Mouse (Mus musculus): ENCODE data around the gene Arhgef3. TPM values are rescaled to one million over a fixed set of nuclear protein-coding genes. Genes with fewer than 3 reads are reported as not detected.

The Arhgef3 gene
- polyA plus RNA-seq, 1 experiment from 2014 or later, result 13.6 TPM

- H3K4me3 ChIP-seq (replicated peaks), result no peak overlapping the region
Observed at GRCm38 (mm10) chr14:27355937-27356336, 241.2 kb downstream of the Arhgef3 start.

GRCm38 (mm10) chr14:27357139-27357538 lies 242.4 kb downstream of the Arhgef3 start:
- no peak for ATAC-seq (ENCODE audit: low FRiP score)
- Histone ChIP-seq H3K9ac (replicated peaks) (no peak overlapping the region), H3K27ac (replicated peaks) (no peak overlapping the region), H3K36me3 (no peaks in the 10 kb centered on the region), H3K4me1 (peaks cover 10% of the 10 kb centered on the region), H3K27me3 (replicated peaks) (no peaks in the 10 kb centered on the region), H3K4me2 (no peak overlapping the region), H3K9me3 (replicated peaks) (no peaks in the 10 kb centered on the region), H3K4me3 (replicated peaks) (no peak overlapping the region)
- 79% methylated on average over 6 of the region's 6 CpGs for WGBS

More at GRCm38 (mm10) chr14:27355937-27356336, 241.2 kb downstream of the Arhgef3 start:
- H3K9me3 ChIP-seq (replicated peaks), result no peaks in the 10 kb centered on the region
- H3K27me3 ChIP-seq (replicated peaks), result no peaks in the 10 kb centered on the region
- 93% methylated on average over 4 of the region's 4 CpGs for WGBS
- no peak overlapping the region for H3K27ac ChIP-seq (replicated peaks)
- H3K4me2 ChIP-seq, result no peak overlapping the region
- H3K9ac ChIP-seq (replicated peaks), result no peak overlapping the region
- ATAC-seq (ENCODE audit: low FRiP score), result no peak
- peaks cover 8% of the 10 kb centered on the region for H3K4me1 ChIP-seq
- no peaks in the 10 kb centered on the region for H3K36me3 ChIP-seq

DNA sequence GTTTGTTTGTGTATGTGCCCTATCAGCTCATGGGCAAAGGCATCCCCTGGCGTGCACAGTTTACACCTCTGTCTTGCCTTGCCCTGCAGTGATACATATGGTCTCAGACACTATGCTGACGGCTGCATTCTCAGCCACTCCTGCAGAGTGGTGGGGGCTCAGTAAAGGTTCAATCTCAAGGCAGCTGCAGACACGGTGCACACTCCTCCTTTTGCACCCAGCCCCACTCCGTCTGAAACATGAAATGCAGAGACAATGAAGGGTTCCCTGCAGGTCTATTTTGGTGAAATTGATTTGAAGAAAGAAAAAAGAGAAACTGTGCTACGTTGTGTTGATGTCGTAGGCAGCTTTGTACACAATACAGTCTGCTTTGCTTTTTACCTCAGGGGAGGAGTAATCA lies 243.5 kb downstream of the Arhgef3 start:
- H3K4me3 ChIP-seq (replicated peaks), result no peak overlapping the region
- no peaks in the 10 kb centered on the region for H3K36me3 ChIP-seq
- H3K4me2 ChIP-seq, result no peak overlapping the region
- H3K4me1 ChIP-seq, result peaks cover 10% of the 10 kb centered on the region
- no peaks in the 10 kb centered on the region for H3K9me3 ChIP-seq (replicated peaks)
- H3K9ac ChIP-seq (replicated peaks), result no peak overlapping the region
- WGBS, result 48% methylated on average over 6 of the region's 6 CpGs
- H3K27ac ChIP-seq (replicated peaks), result no peak overlapping the region
- no peak for ATAC-seq (ENCODE audit: low FRiP score)
- no peaks in the 10 kb centered on the region for H3K27me3 ChIP-seq (replicated peaks)

DNA sequence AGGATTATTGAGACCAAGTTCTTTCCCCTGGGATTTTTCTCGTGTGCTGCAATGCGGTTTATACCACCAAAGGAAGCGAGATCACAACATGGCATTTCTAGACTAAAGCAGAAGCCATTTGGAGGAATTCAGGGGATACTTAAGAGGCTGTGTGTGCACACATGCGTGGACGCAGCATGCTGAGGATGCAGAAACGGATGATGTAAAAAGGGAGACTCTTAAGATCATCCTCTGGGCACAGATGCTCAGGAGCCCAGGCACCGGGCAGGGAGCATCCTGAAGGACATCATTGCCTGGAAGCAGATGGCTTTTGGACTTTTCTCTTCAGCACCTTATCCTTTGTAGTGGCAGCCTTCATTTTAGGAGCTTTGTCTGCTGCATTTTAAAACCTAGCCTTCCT lies 246.2 kb downstream of the Arhgef3 start:
- Histone ChIP-seq H3K9ac (replicated peaks) (no peak overlapping the region), H3K4me1 (peaks cover 10% of the 10 kb centered on the region), H3K27me3 (replicated peaks) (no peaks in the 10 kb centered on the region), H3K4me3 (replicated peaks) (no peak overlapping the region), H3K9me3 (replicated peaks) (no peaks in the 10 kb centered on the region), H3K36me3 (no peaks in the 10 kb centered on the region), H3K27ac (replicated peaks) (peak overlapping the region; percentile 52), H3K4me2 (peak overlapping the region; percentile 9; the same call in 1 of the 2 replicates)
- 0 out of 2 replicates have a peak, but pooled peaks have one; percentile 45 for ATAC-seq (ENCODE audit: low FRiP score)
- 57% methylated on average over 7 of the region's 7 CpGs for WGBS

DNA sequence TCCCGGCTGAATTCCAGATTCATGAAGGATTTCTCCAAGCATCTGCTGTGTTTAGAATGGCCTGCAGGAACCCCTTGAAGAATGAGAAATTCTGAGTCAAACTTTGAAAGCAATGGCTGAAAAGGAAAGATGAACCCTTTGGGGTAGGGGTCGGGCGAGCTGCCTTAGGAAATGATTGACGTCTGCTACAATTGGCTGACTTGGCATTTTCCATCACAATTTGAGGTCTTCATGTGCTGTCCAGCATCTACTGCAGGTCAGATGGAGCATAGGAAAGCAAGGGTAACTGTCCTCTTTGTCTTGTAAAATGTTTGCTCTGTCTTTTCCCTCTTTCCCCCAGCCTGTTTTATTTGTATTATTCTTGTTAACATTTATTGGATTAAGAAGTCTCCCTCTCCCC lies 246.8 kb downstream of the Arhgef3 start:
- no peak for ATAC-seq (ENCODE audit: low FRiP score)

DNA sequence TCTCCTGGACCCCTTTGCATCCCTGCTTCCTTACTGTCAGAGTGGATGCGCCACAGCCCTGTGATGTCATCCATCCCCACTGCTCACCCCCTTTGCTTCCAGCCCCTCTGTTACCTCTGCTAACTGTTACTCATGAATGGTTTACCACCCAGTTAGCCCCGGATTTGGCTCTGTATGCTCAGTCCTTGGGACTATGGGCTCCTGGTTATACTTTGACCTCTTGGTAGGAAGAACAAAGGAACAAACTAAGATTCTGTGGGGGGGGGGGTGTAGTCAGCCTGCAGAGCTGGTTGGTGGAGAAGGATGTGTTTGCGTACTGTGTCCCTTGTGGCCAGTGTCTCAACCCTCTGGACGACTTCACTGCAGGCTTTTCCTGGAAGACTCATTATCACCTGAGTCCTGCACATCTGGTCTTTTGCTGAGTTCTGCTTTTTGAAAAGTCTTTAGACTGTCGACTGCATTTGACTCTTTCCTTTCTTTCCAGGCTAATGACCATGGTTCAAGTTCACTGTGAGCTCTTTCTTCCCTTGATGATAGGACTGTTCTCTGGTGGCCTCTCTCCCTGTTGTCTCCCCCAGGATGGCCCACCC lies 250.1 kb downstream of the Arhgef3 start:
- Histone ChIP-seq H3K9ac (replicated peaks) (no peak overlapping the region), H3K4me2 (no peak overlapping the region), H3K9me3 (replicated peaks) (no peaks in the 10 kb centered on the region), H3K4me3 (replicated peaks) (no peak overlapping the region), H3K4me1 (peaks cover 16% of the 10 kb centered on the region), H3K27ac (replicated peaks) (no peak overlapping the region), H3K36me3 (no peaks in the 10 kb centered on the region), H3K27me3 (replicated peaks) (no peaks in the 10 kb centered on the region)
- 79% methylated on average over 5 of the region's 5 CpGs for WGBS
- ATAC-seq (ENCODE audit: low FRiP score), result no peak

More for the DNA sequence above, 246.8 kb downstream of the Arhgef3 start:
- no peak overlapping the region for H3K4me3 ChIP-seq (replicated peaks)
- H3K4me2 ChIP-seq, result peak overlapping the region; percentile 9; the same call in 1 of the 2 replicates
- H3K27me3 ChIP-seq (replicated peaks), result no peaks in the 10 kb centered on the region
- no peaks in the 10 kb centered on the region for H3K9me3 ChIP-seq (replicated peaks)
- H3K36me3 ChIP-seq, result no peaks in the 10 kb centered on the region
- H3K4me1 ChIP-seq, result peaks cover 10% of the 10 kb centered on the region
- no peak overlapping the region for H3K9ac ChIP-seq (replicated peaks)
- 69% methylated on average over 4 of the region's 4 CpGs for WGBS
- no peak overlapping the region for H3K27ac ChIP-seq (replicated peaks)

DNA sequence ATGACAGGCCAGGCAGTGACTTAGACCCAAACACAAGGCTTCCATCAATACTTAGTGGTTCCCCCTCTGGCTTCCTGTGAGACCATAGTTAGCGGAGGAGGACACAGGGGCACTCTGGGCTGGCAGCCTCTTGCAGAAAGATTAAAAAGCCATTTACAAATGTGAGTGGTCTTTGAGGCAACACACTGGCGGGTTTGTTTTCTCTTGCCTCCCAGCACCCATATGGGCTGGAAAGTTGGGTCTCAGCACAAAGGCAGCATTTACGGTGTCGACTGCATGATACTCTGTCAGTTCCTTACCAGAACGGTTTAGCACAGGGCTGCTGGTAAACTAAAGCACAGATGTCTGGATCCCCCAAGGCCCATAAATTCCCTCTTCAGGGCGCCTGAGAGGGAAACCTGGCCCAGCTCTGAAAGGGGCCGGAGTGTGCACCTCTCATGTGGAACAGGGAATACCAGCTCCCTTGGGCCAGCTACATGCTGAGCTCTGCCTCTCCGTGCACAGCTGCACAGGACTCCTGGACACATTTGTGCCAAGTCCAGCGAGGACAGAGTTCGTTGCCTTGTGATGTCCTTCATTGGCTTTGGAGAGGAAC lies 252.5 kb downstream of the Arhgef3 start:
- no peaks in the 10 kb centered on the region for H3K27me3 ChIP-seq (replicated peaks)
- H3K27ac ChIP-seq (replicated peaks), result peak overlapping the region; percentile 56
- peak; percentile 38; the same call in 1 of the 2 replicates for ATAC-seq (ENCODE audit: low FRiP score)
- no peaks in the 10 kb centered on the region for H3K9me3 ChIP-seq (replicated peaks)
- no peak overlapping the region for H3K4me3 ChIP-seq (replicated peaks)
- WGBS, result 41% methylated on average over 10 of the region's 10 CpGs
- no peaks in the 10 kb centered on the region for H3K36me3 ChIP-seq
- H3K4me2 ChIP-seq, result no peak overlapping the region; the same call in 1 of the 2 replicates
- H3K4me1 ChIP-seq, result peaks cover 6% of the 10 kb centered on the region
- no peak overlapping the region for H3K9ac ChIP-seq (replicated peaks)

- Histone ChIP-seq H3K9ac (replicated peaks) (no peak overlapping the region), H3K9me3 (replicated peaks) (no peaks in the 10 kb centered on the region), H3K36me3 (no peaks in the 10 kb centered on the region), H3K4me3 (replicated peaks) (no peak overlapping the region), H3K4me1 (peaks cover 6% of the 10 kb centered on the region), H3K27ac (replicated peaks) (no peak overlapping the region), H3K27me3 (replicated peaks) (no peaks in the 10 kb centered on the region), H3K4me2 (no peak overlapping the region)
- WGBS, result 22% methylated on average over 4 of the region's 4 CpGs
- no peak for ATAC-seq (ENCODE audit: low FRiP score)
Observed at GRCm38 (mm10) chr14:27368619-27369018, 253.9 kb downstream of the Arhgef3 start.

DNA sequence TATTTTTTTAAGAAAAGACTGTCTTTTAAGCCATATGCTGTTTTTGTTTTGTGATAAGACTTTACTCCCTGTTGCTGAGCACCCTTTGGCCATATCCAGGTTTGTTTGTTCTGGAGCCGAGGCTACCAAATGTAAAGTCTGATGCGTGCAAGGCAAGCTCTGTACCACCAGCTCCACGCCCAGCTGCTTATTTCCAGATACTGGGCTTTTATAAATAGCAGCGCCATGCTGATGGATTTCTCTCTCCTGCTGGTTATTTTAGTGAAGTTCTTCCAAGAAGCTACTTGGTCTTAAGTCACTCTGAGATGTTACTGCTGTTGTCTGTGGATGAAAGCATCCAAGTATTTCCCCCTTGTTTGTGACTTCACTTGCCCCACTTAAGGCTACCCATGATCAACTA lies 254.8 kb downstream of the Arhgef3 start:
- H3K9me3 ChIP-seq (replicated peaks), result no peaks in the 10 kb centered on the region
- H3K4me1 ChIP-seq, result peaks cover 6% of the 10 kb centered on the region
- H3K9ac ChIP-seq (replicated peaks), result no peak overlapping the region
- 88% methylated on average over 4 of the region's 4 CpGs for whole genome bisulfite sequencing
- no peak overlapping the region for H3K4me3 ChIP-seq (replicated peaks)
- H3K36me3 ChIP-seq, result no peaks in the 10 kb centered on the region
- no peak for ATAC-seq (ENCODE audit: low FRiP score)
- H3K4me2 ChIP-seq, result no peak overlapping the region
- no peaks in the 10 kb centered on the region for H3K27me3 ChIP-seq (replicated peaks)
- no peak overlapping the region for H3K27ac ChIP-seq (replicated peaks)

DNA sequence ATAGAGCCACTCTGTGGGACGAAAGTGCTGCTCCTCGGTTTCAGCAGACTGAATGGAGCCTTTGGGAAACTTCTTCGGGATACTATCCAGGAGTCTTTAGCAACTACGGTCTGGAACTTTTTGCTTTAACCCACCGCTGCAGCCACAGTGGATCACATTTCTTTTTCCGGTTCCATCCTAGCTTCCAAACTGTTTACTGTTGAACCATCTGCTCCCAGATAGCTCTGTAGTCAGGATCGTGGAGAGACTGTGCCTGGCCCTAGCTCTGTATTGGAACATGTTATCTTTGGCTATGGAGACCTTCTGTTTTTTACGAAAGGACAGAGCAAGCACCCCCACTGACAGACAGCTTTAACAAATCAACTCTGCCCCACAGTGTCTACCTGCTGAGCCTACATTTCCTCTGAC lies 257.0 kb downstream of the Arhgef3 start:
- no peak for ATAC-seq (ENCODE audit: low FRiP score)
- Histone ChIP-seq H3K27ac (replicated peaks) (no peak overlapping the region), H3K9me3 (replicated peaks) (no peaks in the 10 kb centered on the region), H3K4me1 (peaks cover 6% of the 10 kb centered on the region), H3K36me3 (no peaks in the 10 kb centered on the region), H3K9ac (replicated peaks) (no peak overlapping the region), H3K27me3 (replicated peaks) (no peaks in the 10 kb centered on the region), H3K4me2 (no peak overlapping the region), H3K4me3 (replicated peaks) (no peak overlapping the region)
- WGBS, result 75% methylated on average over 8 of the region's 8 CpGs

- Histone ChIP-seq H3K36me3 (no peaks in the 10 kb centered on the region), H3K4me2 (no peak overlapping the region), H3K9me3 (replicated peaks) (no peaks in the 10 kb centered on the region), H3K27ac (replicated peaks) (no peak overlapping the region), H3K4me1 (no peaks in the 10 kb centered on the region), H3K27me3 (replicated peaks) (no peaks in the 10 kb centered on the region), H3K4me3 (replicated peaks) (no peak overlapping the region), H3K9ac (replicated peaks) (no peak overlapping the region)
- ATAC-seq (ENCODE audit: low FRiP score), result no peak
- 93% methylated on average over 5 of the region's 5 CpGs for WGBS
Observed at GRCm38 (mm10) chr14:27373498-27373897, 258.8 kb downstream of the Arhgef3 start.

DNA sequence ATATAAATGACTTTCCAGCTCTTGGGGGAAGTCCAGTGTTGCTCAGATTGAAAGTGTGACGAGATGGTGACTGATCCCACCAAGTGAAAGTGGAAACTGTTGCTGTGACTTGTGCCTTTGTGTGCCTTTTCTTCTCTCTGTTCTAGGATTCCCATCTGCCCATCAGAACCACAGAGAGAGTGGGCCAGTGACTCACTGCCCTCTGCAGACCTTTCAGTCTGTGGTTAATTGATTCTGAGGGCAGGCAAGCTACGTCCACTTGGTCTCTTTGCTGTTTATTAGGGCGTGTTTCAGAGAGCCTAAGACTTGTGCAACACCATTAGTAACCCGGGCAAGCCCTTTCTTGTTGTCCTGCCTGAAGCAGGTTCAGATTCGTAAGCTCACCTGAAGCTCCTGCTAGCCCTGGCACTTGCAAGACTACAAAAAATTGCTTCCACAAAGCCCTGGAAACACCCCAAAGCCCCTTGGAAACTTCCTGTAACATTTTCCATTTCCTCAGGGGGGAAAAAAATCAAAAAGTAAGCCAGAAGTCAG lies 261.5 kb downstream of the Arhgef3 start:
- Histone ChIP-seq H3K4me3 (replicated peaks) (no peak overlapping the region), H3K27me3 (replicated peaks) (no peaks in the 10 kb centered on the region), H3K9me3 (replicated peaks) (no peaks in the 10 kb centered on the region), H3K4me1 (no peaks in the 10 kb centered on the region), H3K36me3 (no peaks in the 10 kb centered on the region), H3K27ac (replicated peaks) (no peak overlapping the region), H3K9ac (replicated peaks) (no peak overlapping the region), H3K4me2 (no peak overlapping the region)
- no peak for ATAC-seq (ENCODE audit: low FRiP score)
- WGBS, result 71% methylated on average over 5 of the region's 5 CpGs
